Mouse (Mus musculus) left cerebral cortex, postnatal 4 days (tissue): ENCODE measurements around the gene Rab40c. TPM values are rescaled to one million over a fixed set of nuclear protein-coding genes. Genes with fewer than 3 reads are reported as not detected.

Experiments
- DNase-seq: peaks from one replicate; pipeline ENCODE4 v3.0.0-alpha.2; 2022
- intact Hi-C: fragments of 180-260 bp; cut with DNase I; formaldehyde crosslinking; loops from one replicate; pipeline ENCODE4 v1.15.1; 2025
- total RNA-seq, 2 experiments: library from RNA; stranded (reverse); gene quantifications; 2 replicates each; pipeline ENCODE4 v1.2.3; 2021

Rab40c gene
- total RNA-seq, 2 experiments from 2014 or later, result 47.0 to 47.2 TPM

- no peak for DNase-seq
- intact Hi-C loops, result no loop called here
Measured at GRCm38 (mm10) chr17:25946891-25947290, 27.4 kb upstream of the Rab40c start.

DNA sequence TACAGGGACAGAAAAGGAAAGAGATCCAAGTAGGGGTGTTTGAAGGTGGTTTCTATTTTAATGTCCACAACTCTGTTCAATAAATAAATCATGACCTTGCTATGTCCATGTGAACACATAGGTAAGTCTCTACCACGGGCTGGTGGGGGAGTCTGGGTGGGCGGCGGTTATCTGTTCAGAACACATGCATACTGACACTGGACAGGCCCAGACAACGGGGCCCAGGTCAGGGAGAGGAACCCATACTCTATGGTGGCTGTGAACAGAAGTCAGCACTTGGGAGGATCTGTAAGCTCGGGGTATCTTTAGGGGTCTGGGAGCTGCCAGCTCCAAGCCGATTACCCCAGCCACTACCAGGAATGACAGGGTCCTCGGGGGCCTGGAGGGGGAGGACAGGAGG is 26.8 kb upstream of the Rab40c start:
- no peak for DNase-seq
- intact Hi-C loops, result no loop called here

- intact Hi-C loops, result no loop called here
- DNase-seq, result no peak
Measured at GRCm38 (mm10) chr17:25945517-25946155, 26.1 kb upstream of the Rab40c start.

- intact Hi-C loops, result no loop called here
Measured at GRCm38 (mm10) chr17:25944366-25945163, 25.0 kb upstream of the Rab40c start, which contains the start of the genes Pigq and Nhlrc4. TSS of gene Pigq (minus strand) at chr17:25944936. TSS of gene Nhlrc4 (minus strand) at chr17:25944961.

GRCm38 (mm10) chr17:25943769-25944168 is 24.2 kb upstream of the Rab40c start:
- intact Hi-C loops, result no loop called here

More at GRCm38 (mm10) chr17:25944366-25945163, 25.0 kb upstream of the Rab40c start, which contains the start of the genes Pigq and Nhlrc4:
- no peak for DNase-seq

DNA sequence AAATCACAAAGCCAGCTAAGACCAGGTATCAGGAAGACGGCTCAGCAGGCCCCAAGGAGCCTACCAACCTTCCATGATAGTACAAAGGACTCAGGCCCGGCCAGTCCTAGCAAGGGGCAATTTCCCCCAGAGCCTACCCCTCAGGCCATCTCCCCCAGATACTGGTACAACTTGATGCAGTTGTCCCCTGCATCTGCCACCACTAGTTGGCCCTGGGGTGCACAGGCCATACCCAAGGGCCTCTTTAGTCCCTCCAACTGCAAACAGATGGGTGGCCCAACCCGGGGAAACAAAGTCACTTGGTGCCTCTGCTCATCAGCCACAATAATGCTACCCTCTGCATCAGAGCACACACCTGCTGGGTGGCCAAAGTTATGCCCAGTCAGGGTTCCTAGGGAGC is 23.7 kb upstream of the Rab40c start:
- no peak for DNase-seq
- intact Hi-C loops, result no loop called here

More at GRCm38 (mm10) chr17:25943769-25944168, 24.2 kb upstream of the Rab40c start:
- no peak for DNase-seq

DNA sequence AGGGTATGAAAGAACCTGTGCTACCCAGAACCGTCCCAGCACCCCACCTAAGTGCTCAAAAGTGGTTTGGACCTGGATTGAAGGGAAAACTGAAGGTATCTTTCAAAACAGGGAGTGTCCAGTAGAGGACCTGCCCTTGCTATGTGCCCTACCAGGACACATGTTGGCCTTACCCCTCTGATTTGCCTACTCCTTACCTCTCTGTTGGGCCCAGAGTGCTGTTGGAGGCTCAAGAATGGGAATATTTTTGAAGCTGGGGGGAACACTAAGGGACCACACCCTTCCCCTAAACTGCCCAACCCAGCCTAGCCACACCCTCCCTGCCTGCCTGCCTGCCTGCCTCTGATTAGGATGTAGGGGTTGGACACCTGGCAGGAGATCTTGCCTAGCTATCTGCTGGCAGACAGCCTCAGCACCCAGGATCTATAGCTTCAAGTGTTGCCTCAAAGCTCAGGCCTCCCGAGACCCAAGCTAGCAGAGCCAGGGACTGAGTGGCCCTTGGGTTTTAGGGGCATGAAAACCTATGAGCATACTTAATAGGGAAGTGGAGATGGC is 23.1 kb upstream of the Rab40c start:
- intact Hi-C loops, result no loop called here
- DNase-seq, result no peak

GRCm38 (mm10) chr17:25941511-25942241 is 22.1 kb upstream of the Rab40c start:
- intact Hi-C loops, result no loop called here
- DNase-seq, result peak; percentile 80

GRCm38 (mm10) chr17:25934526-25934925 is 15.0 kb upstream of the Rab40c start:
- DNase-seq, result no peak
- intact Hi-C loops, result no loop called here

DNA sequence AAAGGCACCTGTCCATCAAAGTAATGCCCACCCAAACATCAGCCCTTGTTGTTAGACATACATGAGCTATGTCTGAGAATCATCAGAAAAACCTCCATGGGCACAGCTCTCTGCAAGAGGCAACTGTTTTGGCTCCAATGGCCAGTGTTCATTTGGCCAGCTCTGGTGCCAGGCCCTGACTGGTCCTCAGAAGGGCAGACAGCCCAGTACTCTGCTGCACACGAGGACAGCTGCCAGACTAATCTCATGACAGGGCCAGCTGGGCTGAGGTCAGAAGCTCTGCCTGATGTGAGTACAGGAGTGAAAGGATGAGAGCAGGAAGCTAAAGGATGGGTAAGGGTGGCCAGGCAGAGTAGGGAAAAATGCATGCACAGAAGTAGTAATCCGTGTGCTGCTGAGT is 5.8 kb upstream of the Rab40c start:
- peak; percentile 80 for DNase-seq
- intact Hi-C loops, result no loop called here

- peak; percentile 37 for DNase-seq
- intact Hi-C loops, result no loop called here
Measured at GRCm38 (mm10) chr17:25922120-25922519, 2.6 kb upstream of the Rab40c start.

GRCm38 (mm10) chr17:25919786-25920642 is 487 bp upstream of the Rab40c start:
- intact Hi-C loops, result no loop called here

DNA sequence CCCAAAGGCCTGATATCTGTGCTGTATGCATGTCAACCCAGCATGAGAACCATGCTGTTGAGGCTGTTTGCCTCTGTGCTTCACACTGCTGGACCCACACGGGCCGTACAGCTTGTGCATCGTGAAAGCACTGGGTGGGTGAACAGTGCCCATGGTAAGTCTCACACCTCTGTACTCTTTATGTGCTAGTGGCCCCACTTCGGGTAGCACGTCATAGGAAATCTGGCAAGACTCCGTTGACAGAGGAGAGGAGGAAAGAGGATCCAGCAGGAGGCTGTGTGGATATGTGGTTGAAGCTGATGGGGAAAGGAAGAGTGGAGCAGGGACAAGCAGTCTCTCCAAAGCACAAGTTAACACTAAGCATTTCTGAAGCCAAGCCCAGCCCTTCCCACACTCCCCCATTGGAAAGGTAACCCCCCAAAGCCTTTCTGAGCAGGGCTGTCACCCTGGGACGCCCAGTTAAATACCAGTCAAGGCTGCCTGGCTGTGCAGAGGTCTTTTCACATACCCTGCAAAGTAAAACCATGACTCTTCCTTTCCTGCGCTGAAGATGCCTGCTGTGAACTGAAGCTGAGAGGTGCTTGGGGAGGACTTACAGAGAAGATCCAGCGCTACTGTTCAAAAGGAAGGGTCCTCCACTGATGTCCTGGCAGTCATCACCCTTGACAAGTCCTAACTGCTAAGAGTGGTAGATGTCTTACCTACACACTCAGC is 1.3 kb downstream of the Rab40c start:
- DNase-seq, result no peak
- intact Hi-C loops, result no loop called here

More at GRCm38 (mm10) chr17:25919786-25920642, 487 bp upstream of the Rab40c start:
- peak; percentile 100 for DNase-seq

DNA sequence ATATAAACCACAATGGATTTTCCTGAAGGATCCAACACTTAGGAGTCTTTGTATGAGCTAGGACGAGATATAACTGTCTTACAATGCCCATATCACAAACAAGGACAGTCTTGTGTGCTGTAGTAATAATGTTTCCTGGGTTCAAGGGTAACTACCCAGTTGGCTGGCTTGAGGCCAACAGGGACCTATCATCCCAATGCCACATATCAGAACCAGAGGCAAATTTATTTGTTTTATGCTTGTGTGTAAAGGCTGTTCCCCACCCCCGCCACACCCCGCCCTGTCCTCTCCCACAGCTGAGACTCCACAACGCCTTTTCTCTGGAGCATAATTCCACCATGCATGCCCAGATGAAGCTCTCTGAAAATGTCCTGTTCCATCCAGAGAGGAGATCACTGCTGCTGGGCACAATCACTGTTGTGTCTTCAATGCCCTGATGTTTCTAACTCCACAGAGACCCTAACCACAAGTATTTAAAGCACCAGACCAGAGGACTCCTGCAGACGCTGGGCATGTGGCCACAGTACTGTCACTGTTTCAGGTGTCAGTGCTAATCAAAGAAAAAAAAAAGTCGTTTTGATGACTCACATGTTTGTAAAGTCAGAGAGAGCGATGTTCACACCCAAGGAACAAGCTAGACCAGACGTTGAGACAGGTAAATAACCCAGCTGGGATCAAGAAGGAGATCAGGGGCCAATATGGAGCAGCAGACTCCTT is 2.4 kb downstream of the Rab40c start:
- intact Hi-C loops, result no loop called here
- DNase-seq, result no peak

DNA sequence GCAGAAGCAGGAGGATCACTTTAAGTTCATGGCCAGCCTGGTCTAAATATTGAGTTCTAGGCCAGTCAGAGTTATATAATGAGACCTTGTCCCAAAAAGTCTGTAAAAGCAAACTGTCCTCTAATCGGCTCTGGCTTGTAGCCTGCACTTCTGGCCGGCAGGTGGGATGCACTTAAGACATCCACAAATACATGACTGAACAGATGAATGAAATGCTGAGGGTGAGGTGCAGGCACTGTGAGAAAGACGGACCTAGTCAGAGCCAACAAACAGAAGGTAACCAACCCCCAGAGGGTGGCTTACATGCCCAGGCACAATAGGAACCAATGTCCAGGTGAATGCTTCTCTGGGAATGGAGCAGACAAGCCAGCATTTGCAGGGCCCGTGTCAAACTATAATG is 5.2 kb downstream of the Rab40c start:
- no peak for DNase-seq
- intact Hi-C loops, result no loop called here

- intact Hi-C loops, result no loop called here
- no peak for DNase-seq
Measured at GRCm38 (mm10) chr17:25913877-25914275, 5.7 kb downstream of the Rab40c start.

DNA sequence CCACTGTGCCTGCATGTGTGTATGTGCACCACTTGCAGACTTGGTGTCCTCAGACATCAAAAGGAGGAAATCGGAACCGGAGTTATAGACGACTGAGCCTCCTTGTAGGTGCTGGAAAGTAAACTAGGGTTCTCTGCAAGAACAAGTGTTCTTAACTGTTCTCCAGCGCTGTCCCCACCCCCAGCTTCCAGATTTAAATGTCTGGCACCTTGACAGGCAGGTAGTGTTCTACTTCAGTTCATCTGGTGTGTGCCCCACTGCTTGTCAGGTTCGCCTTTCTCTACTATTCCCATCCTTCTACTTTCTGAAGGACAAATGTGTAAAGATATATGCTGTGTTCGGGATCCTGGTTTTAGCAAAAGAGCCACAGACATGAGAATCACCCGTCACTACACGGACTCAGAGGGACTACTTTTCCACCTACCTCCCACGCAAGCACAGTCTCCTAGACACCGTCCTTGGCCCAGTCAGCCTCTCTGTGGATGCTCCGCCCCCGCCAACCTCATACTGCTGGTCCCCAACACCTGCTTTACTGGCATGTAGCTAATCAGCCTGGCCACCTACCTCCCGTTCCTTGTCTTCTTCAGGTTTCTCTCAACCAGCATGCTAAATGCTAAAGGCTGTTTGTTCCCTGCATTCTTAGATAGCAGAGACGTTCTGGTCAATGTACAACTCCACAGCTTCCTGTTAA is 6.2 kb downstream of the Rab40c start:
- intact Hi-C loops, result no loop called here
- DNase-seq, result no peak

DNA sequence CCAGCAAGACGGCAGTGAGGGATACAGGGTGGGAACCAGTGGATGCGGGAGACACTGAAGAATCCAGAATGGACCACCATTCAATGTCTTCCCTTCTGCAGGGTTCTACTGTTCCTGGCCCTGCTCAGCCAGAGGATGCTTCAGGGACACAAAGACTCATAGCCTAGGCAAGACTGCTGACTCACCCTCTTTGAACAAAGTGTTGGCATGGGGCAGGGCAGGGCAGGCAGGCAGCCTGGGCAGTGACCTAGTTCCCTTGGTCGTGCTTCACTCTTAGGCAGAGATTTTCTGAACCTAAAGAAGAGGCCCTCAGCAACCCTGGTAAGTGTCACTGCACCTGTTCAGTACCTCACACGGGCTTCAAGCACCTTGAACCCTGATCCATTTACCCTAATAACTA is 7.7 kb downstream of the Rab40c start:
- no peak for DNase-seq
- intact Hi-C loops, result no loop called here
